Mouse (Mus musculus): Measurements from ENCODE around the gene Creld2. TPM values are rescaled to one million over a fixed set of nuclear protein-coding genes. Genes with fewer than 3 reads are reported as not detected.

Creld2 gene
- polyA plus RNA-seq, 1 experiment from 2014 or later = 66.0 TPM

GRCm38 (mm10) chr15:88844966-88845365 is 25.5 kb downstream of the Creld2 start:
- Histone ChIP-seq H3K27me3 (no peaks in the 10 kb centered on the region), H3K4me1 (replicated peaks) (peaks cover 6% of the 10 kb centered on the region; the same call in 1 of the 2 replicates), H3K27ac (replicated peaks) (no peak overlapping the region), H3K4me2 (no peak overlapping the region), H3K4me3 (no peak overlapping the region), H3K9me3 (no peaks in the 10 kb centered on the region), H3K36me3 (no peaks in the 10 kb centered on the region), H3K9ac (no peak overlapping the region)
- ATAC-seq (ENCODE audit: low FRiP score, low read depth) = no peak
- 92% methylated on average over 7 of the region's 7 CpGs for WGBS

GRCm38 (mm10) chr15:88848661-88849060 is 29.2 kb downstream of the Creld2 start:
- H3K36me3 ChIP-seq = no peaks in the 10 kb centered on the region
- no peak overlapping the region for H3K4me2 ChIP-seq
- H3K9me3 ChIP-seq = no peaks in the 10 kb centered on the region
- 95% methylated on average over 1 of the region's 1 CpGs for WGBS
- no peak overlapping the region for H3K4me3 ChIP-seq
- H3K4me1 ChIP-seq (replicated peaks) = peaks cover 10% of the 10 kb centered on the region; the same call in 1 of the 2 replicates
- ATAC-seq (ENCODE audit: low FRiP score, low read depth) = no peak
- no peaks in the 10 kb centered on the region for H3K27me3 ChIP-seq
- no peak overlapping the region for H3K27ac ChIP-seq (replicated peaks)
- no peak overlapping the region for H3K9ac ChIP-seq

- no peak overlapping the region for H3K27ac ChIP-seq (replicated peaks)
Observed at GRCm38 (mm10) chr15:88849621-88850020, 30.2 kb downstream of the Creld2 start.

GRCm38 (mm10) chr15:88850146-88850826 is 30.8 kb downstream of the Creld2 start:
- peak; percentile 57 for ATAC-seq (ENCODE audit: low FRiP score, low read depth)
- 52% methylated on average over 10 of the region's 10 CpGs for WGBS

More at GRCm38 (mm10) chr15:88849621-88850020, 30.2 kb downstream of the Creld2 start:
- H3K4me3 ChIP-seq = no peak overlapping the region
- no peak overlapping the region for H3K4me2 ChIP-seq
- H3K9me3 ChIP-seq = no peaks in the 10 kb centered on the region
- no peaks in the 10 kb centered on the region for H3K27me3 ChIP-seq
- H3K9ac ChIP-seq = no peak overlapping the region
- H3K4me1 ChIP-seq (replicated peaks) = peaks cover 10% of the 10 kb centered on the region; the same call in 1 of the 2 replicates
- H3K36me3 ChIP-seq = no peaks in the 10 kb centered on the region
- WGBS = 92% methylated on average over 2 of the region's 2 CpGs
- ATAC-seq (ENCODE audit: low FRiP score, low read depth) = no peak

GRCm38 (mm10) chr15:88851076-88851475 is 31.6 kb downstream of the Creld2 start:
- no peak overlapping the region for H3K27ac ChIP-seq (replicated peaks)
- H3K4me1 ChIP-seq (replicated peaks) = peaks cover 14% of the 10 kb centered on the region
- H3K4me3 ChIP-seq = no peak overlapping the region
- H3K4me2 ChIP-seq = no peak overlapping the region
- 68% methylated on average over 3 of the region's 3 CpGs for WGBS
- ATAC-seq (ENCODE audit: low FRiP score, low read depth) = no peak
- no peaks in the 10 kb centered on the region for H3K27me3 ChIP-seq
- no peaks in the 10 kb centered on the region for H3K9me3 ChIP-seq
- H3K36me3 ChIP-seq = no peaks in the 10 kb centered on the region
- H3K9ac ChIP-seq = no peak overlapping the region

More at GRCm38 (mm10) chr15:88850146-88850826, 30.8 kb downstream of the Creld2 start:
- Histone ChIP-seq H3K27me3 (no peaks in the 10 kb centered on the region), H3K9me3 (no peaks in the 10 kb centered on the region), H3K9ac (no peak overlapping the region), H3K36me3 (no peaks in the 10 kb centered on the region), H3K27ac (replicated peaks) (0 out of 2 replicates have a peak overlapping the region, but pooled peaks have one; percentile 20), H3K4me1 (replicated peaks) (peaks cover 14% of the 10 kb centered on the region), H3K4me3 (no peak overlapping the region), H3K4me2 (no peak overlapping the region)

- no peak overlapping the region for H3K27ac ChIP-seq (replicated peaks)
- no peak overlapping the region for H3K4me3 ChIP-seq
- H3K27me3 ChIP-seq = no peaks in the 10 kb centered on the region
- H3K36me3 ChIP-seq = no peaks in the 10 kb centered on the region
- H3K4me2 ChIP-seq = no peak overlapping the region
- no peaks in the 10 kb centered on the region for H3K9me3 ChIP-seq
- H3K9ac ChIP-seq = no peak overlapping the region
- ATAC-seq (ENCODE audit: low FRiP score, low read depth) = no peak
- 87% methylated on average over 10 of the region's 10 CpGs for WGBS
- peaks cover 14% of the 10 kb centered on the region for H3K4me1 ChIP-seq (replicated peaks)
Observed at GRCm38 (mm10) chr15:88851507-88852149, 32.2 kb downstream of the Creld2 start.

- H3K4me1 ChIP-seq (replicated peaks) = peaks cover 14% of the 10 kb centered on the region
- no peaks in the 10 kb centered on the region for H3K9me3 ChIP-seq
- WGBS = 90% methylated on average over 9 of the region's 9 CpGs
- no peak overlapping the region for H3K4me3 ChIP-seq
- no peaks in the 10 kb centered on the region for H3K36me3 ChIP-seq
- H3K9ac ChIP-seq = no peak overlapping the region
- H3K27ac ChIP-seq (replicated peaks) = no peak overlapping the region
- H3K27me3 ChIP-seq = no peaks in the 10 kb centered on the region
- no peak for ATAC-seq (ENCODE audit: low FRiP score, low read depth)
- no peak overlapping the region for H3K4me2 ChIP-seq
Observed at GRCm38 (mm10) chr15:88853106-88853505, 33.7 kb downstream of the Creld2 start.

GRCm38 (mm10) chr15:88854119-88854968 is 34.9 kb downstream of the Creld2 start:
- Histone ChIP-seq H3K4me2 (no peak overlapping the region), H3K9ac (no peak overlapping the region), H3K4me1 (replicated peaks) (peaks cover 14% of the 10 kb centered on the region), H3K9me3 (no peaks in the 10 kb centered on the region), H3K4me3 (no peak overlapping the region), H3K27me3 (no peaks in the 10 kb centered on the region), H3K36me3 (no peaks in the 10 kb centered on the region), H3K27ac (replicated peaks) (0 out of 2 replicates have a peak overlapping the region, but pooled peaks have one; percentile 18)
- ATAC-seq (ENCODE audit: low FRiP score, low read depth) = no peak
- 47% methylated on average over 6 of the region's 6 CpGs for WGBS

GRCm38 (mm10) chr15:88854969-88855830 is 35.8 kb downstream of the Creld2 start:
- no peaks in the 10 kb centered on the region for H3K9me3 ChIP-seq
- WGBS = 81% methylated on average over 15 of the region's 15 CpGs
- H3K4me1 ChIP-seq (replicated peaks) = peaks cover 9% of the 10 kb centered on the region
- no peak overlapping the region for H3K27ac ChIP-seq (replicated peaks)
- ATAC-seq (ENCODE audit: low FRiP score, low read depth) = no peak
- no peak overlapping the region for H3K4me3 ChIP-seq
- H3K36me3 ChIP-seq = no peaks in the 10 kb centered on the region
- no peak overlapping the region for H3K9ac ChIP-seq
- no peaks in the 10 kb centered on the region for H3K27me3 ChIP-seq
- H3K4me2 ChIP-seq = no peak overlapping the region

GRCm38 (mm10) chr15:88855896-88856417 is 36.5 kb downstream of the Creld2 start:
- 85% methylated on average over 6 of the region's 6 CpGs for WGBS
- H3K27ac ChIP-seq (replicated peaks) = no peak overlapping the region
- no peak overlapping the region for H3K9ac ChIP-seq
- no peak for ATAC-seq (ENCODE audit: low FRiP score, low read depth)
- H3K4me3 ChIP-seq = no peak overlapping the region
- no peaks in the 10 kb centered on the region for H3K27me3 ChIP-seq
- no peaks in the 10 kb centered on the region for H3K9me3 ChIP-seq
- H3K36me3 ChIP-seq = no peaks in the 10 kb centered on the region
- no peak overlapping the region for H3K4me2 ChIP-seq
- H3K4me1 ChIP-seq (replicated peaks) = peaks cover 4% of the 10 kb centered on the region; the same call in 1 of the 2 replicates

- Histone ChIP-seq H3K36me3 (no peaks in the 10 kb centered on the region), H3K27me3 (no peaks in the 10 kb centered on the region), H3K4me1 (replicated peaks) (peaks cover 8% of the 10 kb centered on the region), H3K4me2 (no peak overlapping the region), H3K9me3 (no peaks in the 10 kb centered on the region), H3K4me3 (no peak overlapping the region), H3K27ac (replicated peaks) (no peak overlapping the region), H3K9ac (no peak overlapping the region)
- WGBS = 84% methylated on average over 5 of the region's 5 CpGs
- ATAC-seq (ENCODE audit: low FRiP score, low read depth) = no peak
Observed at GRCm38 (mm10) chr15:88856613-88857012, 37.2 kb downstream of the Creld2 start.

All from hindbrain, embryonic 15.5 days (tissue).